Mouse (Mus musculus) adrenal gland (tissue): ENCODE results near the gene Fbxo9.
"Not testable (repeated sequence)": the region's sequence is repeated elsewhere in the genome, so short reads cannot be mapped to it uniquely, and the experiment has no call there.

ENCODE experiments used
- intact Hi-C: fragments of 180-260 bp; cut with DNase I; formaldehyde crosslinking; loops from one replicate; pipeline ENCODE4 v1.15.1; 2025

Gene Fbxo9

DNA sequence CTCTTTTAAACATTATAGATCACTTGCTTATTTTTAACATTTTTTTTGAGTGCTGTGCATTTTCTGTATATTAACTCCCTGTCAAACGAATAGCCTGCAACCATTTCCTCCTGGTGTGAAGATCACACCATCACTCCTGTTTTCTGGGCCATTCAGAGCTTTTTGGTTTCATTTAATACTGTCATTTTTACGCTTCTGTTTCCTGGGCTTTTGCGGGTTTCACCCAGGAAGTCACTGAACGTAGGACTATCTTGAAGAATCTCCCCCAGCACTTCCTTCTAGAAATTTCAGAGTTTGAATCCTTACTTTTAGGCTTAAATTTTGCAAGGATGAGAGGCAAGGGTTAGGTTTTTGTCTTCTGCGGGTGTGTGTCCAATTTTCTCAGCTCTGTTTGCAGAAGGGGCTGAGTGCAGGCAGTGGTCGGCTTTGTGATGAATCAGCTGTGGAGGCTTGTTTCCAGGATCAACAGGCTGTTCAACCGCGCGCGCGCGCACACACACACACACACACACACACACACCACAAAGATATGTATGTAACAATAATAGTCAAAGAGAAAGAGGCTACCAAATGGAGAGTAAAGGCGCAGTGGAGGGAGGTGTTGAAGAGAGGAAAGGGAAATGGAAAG, 35.0 kb downstream of the Fbxo9 start:
- intact Hi-C loops = no loop called here

GRCm38 (mm10) chr9:78073291-78073690, 35.6 kb downstream of the Fbxo9 start:
- intact Hi-C loops = not testable (repeated sequence)

- intact Hi-C loops = no loop called here
These were observed 37.2 kb downstream of the Fbxo9 start for GRCm38 (mm10) chr9:78071626-78072025.

DNA sequence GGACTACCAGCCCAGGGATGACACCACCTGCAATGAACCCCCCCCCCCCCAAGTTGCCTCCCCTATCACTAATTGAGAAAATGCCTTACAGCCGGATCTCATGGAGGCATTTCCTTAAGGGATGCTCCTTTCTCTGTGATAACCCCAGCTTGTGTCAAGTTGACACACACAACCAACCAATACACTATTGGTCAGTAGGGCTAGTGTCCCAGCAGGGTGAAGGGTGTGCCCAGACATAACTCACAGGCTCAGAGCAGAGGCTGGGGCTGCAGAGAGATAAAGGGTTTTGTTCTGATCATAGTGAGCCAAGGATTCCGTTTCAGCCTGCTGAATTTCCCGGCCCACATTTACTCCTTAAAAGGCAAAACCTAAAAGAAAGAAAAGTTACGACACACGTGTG, 38.4 kb downstream of the Fbxo9 start:
- intact Hi-C loops = no loop called here

- intact Hi-C loops = no loop called here
These were observed 44.7 kb downstream of the Fbxo9 start for GRCm38 (mm10) chr9:78064121-78064520.

DNA sequence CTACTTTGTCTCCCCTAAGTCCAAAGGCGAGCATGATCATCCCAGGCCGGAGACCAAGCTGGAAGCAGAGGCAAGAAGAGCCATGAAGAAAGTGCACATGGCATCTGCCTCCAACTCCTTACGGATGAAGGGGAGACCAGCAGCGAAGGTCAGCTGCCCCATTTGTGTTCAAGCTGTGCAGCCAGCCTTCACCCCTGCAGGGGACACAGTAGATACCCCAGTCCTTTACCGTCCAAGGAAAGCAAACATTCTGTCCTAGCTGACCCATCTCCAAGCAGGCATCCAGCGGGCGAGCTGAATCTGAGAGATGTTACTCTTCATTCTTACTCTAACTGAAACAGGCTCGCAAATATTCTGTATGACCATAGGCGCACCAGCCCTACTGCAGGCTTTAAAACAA, 46.5 kb downstream of the Fbxo9 start:
- intact Hi-C loops = no loop called here

GRCm38 (mm10) chr9:78059525-78060120, 49.2 kb downstream of the Fbxo9 start:
- intact Hi-C loops = no loop called here

GRCm38 (mm10) chr9:78054298-78054697, 54.6 kb downstream of the Fbxo9 start:
- intact Hi-C loops = no loop called here

DNA sequence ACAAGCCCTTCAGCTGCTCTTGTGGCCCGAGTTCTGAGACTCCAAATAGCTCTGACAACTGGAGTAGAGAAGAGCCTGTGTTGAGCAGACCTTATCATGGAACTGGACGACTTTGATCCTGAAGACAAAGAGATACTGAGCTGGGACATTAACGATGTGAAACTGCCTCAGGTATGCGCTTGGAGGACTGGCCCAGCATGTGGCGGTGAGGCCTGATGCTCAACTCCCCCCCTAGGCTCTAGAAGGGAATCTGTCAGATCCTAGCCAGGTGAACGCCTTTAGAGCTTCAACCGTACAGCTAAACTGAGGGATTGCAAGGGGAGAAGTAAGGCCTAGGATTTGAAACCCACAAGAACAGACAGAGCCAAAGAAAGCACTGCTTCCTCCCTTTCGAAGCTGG, 55.0 kb downstream of the Fbxo9 start:
- intact Hi-C loops = no loop called here

DNA sequence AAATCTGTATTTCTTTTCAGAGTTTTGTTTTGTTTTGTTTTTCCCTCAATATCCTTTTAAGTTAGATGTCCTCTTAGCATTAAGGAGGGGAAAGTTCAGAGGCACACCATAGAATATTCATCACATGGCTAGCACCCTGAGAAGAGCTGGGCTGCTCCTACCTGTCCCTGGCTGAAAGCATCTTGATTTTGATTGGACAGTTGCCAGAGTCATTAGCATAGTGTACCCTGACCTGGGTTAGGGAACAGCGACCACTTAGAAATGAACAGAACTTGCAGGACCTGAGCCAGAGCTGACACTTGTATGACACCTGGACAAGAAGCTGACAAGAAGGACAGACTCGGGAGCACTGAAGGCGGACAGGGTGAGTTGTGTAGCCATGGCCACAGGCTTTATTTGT, 57.2 kb downstream of the Fbxo9 start, which contains the start of gene Gcm1:
Gene Gcm1 (plus strand): TSS at position 248 of the 400 bp plus-strand sequence.
- intact Hi-C loops = no loop called here

DNA sequence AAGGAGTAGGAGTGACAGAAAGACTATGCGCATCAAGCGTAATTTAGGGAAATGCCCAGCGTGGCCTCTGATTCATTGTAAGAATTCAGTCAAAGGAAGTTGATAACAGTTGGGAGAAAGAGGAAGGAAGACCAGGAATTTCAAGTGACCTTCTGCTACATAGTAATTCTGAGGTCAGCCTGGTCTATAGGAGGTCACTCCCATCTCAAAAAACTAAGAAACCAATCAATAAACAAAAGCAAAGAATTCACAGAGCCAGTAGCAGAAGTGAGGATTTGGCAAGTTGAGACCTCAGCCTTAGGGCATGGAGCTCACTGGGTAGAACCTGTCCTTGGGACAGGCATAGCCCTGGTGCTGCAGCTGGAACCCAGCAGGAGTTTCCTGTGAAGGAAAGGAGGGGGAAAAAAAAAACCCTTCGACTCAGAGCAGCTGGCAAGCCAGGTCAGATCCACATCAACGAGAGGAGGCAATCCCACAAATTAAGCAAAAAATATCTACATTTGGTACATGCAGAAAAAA, 58.4 kb downstream of the Fbxo9 start:
- intact Hi-C loops = no loop called here

DNA sequence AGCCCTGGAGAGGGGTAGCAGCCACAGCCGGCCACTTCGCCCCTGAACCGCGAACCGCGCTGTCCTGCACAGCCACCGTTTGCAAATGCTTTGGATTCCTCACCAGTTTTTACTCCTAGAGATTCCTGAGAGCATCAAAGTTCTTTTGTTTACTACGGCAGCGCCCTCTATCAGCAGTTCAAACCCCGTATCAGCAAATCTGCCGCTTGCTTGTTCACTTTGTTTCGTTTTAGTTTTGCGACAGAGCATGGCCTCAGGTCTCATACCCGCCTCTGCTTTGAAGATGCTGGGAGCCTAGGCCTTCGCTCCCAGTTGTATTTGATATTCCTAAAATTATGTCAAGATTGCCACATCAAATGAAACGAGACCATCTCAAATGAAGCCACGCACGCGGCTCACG, 62.1 kb downstream of the Fbxo9 start:
- intact Hi-C loops = no loop called here

GRCm38 (mm10) chr9:78045171-78045570, 63.7 kb downstream of the Fbxo9 start:
- intact Hi-C loops = no loop called here

DNA sequence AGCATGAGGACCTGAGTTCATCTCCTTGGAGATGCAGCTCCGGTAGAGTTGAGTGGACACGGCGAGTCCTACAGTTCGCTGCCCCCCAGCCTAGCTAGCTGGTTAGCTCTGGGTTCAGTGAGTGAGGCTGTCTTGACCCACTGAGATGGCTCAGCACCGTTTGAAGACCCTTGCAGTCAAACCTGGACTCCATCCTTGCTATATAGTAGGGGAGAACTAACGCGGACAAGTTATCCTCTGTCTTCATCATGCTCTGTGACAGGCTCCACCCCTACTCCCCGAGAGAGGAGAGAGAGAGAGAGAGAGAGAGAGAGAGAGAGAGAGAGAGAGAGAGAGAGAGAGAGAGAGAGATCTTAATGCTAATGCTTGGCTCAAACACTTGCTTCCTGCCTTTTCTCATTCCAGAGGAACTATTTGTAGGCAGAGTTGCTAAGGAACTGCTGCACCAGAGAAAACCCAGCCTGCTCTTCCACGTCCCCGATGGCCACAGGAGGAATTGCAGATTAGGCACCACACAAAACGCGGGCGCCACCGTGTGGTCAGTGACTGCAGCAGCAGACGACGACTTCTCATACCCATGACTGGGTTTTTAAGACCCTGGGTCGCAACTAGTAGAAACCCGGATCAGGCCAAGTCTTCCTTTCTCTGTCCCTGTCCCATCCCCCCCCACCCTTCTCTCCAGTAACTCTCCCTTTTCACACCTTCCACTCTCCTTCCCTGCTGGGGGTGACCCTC, 69.9 kb downstream of the Fbxo9 start:
- intact Hi-C loops = loop anchor here (10.0 kb wide), 1 partner anchor 424 kb away; no protein-coding TSS in a partner anchor

DNA sequence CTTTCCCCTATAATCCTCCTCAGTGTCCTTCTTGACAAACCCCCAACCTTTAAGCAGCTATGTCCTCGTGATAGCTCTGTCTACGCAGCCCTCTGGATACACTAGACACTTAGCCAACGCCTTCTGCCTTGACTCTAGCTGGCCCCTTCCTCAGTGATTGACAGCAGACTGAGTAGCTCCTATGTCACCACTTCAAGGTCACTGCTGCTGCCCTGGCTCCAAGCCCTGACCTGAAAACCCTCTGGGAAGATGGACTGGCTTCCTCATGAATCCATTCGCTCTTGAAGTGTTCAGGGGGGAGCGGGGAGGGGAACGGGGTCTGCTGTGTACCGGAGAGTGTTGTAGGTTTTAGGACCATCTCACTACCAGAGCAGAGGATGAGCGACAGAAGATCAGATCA, 73.0 kb downstream of the Fbxo9 start:
- intact Hi-C loops = loop anchor here (10.0 kb wide), 1 partner anchor 421 kb away; no protein-coding TSS in a partner anchor

DNA sequence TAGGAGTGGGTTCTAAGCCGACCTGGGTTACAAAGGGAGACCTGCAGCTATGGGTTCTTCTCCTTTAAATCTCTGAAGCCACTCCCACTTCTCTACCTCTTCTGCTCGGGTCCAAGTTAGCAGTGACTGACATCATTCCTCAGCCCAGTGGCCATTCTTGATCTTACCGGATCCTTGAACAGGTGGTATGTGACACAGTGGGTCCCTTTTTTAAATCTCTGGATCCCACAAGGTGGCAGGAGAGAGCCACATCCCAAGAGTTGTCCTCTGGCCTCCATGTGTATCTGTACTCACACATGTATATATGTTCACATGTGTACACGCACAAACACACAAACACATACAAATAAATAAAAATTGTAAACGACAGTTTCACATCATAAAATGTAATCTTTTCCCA, 73.6 kb downstream of the Fbxo9 start:
- intact Hi-C loops = loop anchor here (10.0 kb wide), 1 partner anchor 420 kb away; no protein-coding TSS in a partner anchor

- intact Hi-C loops = loop anchor here (10.0 kb wide), 1 partner anchor 418 kb away; no protein-coding TSS in a partner anchor
These were observed 75.9 kb downstream of the Fbxo9 start for GRCm38 (mm10) chr9:78032930-78033329.
